Mouse (Mus musculus): ENCODE data around the gene Mrps18a. TPM values are rescaled to one million over a fixed set of nuclear protein-coding genes. Genes with fewer than 3 reads are reported as not detected.

The Mrps18a gene
- polyA plus RNA-seq, 1 experiment from 2014 or later = 158 TPM

DNA sequence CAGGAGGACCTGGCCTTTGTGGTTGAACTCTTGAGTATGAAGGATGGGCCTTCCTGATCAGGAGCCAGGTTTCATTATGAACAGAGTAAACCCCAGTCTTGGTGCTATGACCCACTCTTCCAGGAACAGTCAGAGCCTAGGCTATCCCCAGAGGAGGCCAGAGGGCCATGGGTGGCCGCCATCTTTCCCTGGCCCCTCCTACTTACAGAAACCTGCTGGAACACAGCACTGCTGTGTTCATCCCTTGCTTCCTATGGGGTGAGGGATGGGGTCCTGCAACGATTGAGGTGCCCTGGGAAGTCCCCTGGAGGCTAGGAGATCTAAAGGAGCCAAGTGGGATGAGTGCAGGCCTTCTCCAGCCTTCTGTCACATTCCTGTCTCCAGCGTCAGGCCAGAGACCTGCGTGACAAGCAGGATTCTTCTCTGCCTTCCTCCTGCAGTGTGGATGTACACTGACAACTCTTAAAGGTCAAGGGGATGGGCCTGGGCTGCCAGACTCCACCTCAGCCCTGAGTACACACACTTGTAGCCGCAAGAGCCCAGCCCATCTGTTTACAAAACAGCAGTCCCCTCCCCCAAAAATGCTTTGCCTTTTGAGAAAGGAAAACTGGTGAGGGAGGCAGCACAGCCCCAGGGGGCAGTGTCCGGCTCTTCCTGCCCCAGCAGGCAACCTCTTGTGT, 17.2 kb downstream of the Mrps18a start:
- 79% methylated on average over 6 of the region's 6 CpGs for WGBS
- no peak overlapping the region for H3K27ac ChIP-seq (ENCODE audit: low read length)
- H3K4me3 ChIP-seq (ENCODE audit: low read depth, low read length) = no peak overlapping the region
- no peak for ATAC-seq
- no peaks in the 10 kb centered on the region for H3K27me3 ChIP-seq (ENCODE audit: control insufficient read depth, insufficient read depth, low read depth, low read length)
- no peak overlapping the region for H3K4me2 ChIP-seq (ENCODE audit: low read length)
- no peaks in the 10 kb centered on the region for H3K4me1 ChIP-seq (ENCODE audit: control insufficient read depth, insufficient read depth, low read length)
- H3K36me3 ChIP-seq (ENCODE audit: control insufficient read depth, insufficient read depth, low read length) = peaks cover 38% of the 10 kb centered on the region
- no peak overlapping the region for H3K9ac ChIP-seq (ENCODE audit: low read depth, low read length)
- H3K9me3 ChIP-seq (replicated peaks; ENCODE audit: control insufficient read depth, low read length, poor library complexity, severe bottlenecking) = no peaks in the 10 kb centered on the region

DNA sequence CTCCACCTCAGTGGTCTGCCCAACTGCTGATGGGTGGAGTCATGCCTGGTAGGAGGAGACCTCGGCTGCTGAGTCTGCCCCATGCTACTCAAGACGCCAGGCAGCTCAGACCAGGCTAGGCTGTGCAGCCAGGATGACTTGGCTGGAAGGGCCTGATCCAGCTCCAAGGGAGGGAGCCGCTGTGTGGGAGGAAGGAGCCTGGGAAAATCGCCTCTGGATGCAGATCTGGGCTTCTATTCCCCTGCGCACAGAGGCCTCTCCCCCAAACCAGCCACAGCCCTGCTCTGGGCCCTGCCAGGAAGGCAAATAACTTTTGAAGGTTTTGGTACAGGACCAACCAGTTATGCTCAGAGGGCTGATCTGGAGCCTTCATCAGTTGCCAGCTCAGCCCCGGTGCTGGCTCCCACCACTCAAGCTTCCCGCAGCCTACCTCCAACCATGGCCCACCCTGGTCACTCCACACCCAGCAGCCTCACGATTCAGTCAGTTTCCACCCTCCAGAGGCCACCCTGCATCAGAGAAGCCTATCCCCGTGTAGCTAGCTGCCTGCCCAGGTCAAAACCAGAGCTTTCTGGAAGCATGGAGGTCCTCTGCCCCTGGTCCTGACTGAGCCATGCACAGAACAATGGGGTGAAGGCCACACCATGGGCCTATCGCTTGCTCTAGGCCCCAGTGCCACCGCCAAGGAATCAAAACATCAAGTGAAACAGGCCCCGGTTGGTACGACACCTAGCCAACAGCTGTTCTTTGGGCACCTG, 19.1 kb downstream of the Mrps18a start:
- Histone ChIP-seq H3K4me3 (ENCODE audit: low read depth, low read length) (no peak overlapping the region), H3K27ac (ENCODE audit: low read length) (no peak overlapping the region), H3K9ac (ENCODE audit: low read depth, low read length) (no peak overlapping the region), H3K27me3 (ENCODE audit: control insufficient read depth, insufficient read depth, low read depth, low read length) (no peaks in the 10 kb centered on the region), H3K4me2 (ENCODE audit: low read length) (no peak overlapping the region), H3K9me3 (replicated peaks; ENCODE audit: control insufficient read depth, low read length, poor library complexity, severe bottlenecking) (no peaks in the 10 kb centered on the region), H3K4me1 (ENCODE audit: control insufficient read depth, insufficient read depth, low read length) (no peaks in the 10 kb centered on the region), H3K36me3 (ENCODE audit: control insufficient read depth, insufficient read depth, low read length) (peaks cover 30% of the 10 kb centered on the region)
- 81% methylated on average over 13 of the region's 13 CpGs for WGBS
- ATAC-seq = no peak

DNA sequence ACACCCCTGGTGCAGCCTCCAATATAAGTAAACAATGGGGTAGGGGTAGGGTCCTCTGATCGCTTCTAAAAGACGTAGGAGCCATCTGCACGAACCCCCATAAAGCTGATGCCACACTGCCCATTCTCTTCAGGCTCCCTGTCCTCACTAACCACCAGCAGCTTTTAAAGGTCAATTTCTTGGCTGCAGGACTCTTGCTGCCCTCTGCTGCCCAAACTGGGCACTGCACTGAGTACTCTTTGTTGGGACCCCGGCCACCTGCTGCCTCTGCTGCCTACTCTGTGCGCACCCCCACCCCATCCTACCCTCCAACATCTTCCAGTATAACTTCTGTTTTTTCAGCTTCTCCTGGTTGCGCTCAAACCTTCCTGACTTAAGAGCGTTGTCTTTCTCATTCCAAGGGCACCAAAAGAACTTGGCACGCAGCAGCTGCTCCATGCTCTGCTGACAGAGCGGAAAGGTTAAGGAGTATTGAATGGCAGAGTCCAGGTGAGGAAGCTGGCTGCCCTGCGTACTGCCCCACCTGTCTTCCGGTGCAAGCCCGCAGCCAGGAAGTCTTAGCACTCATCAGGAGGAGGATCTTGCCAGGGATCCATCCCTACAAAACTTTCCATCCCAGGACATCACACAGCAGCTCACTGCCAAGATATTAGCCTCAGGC, 21.4 kb downstream of the Mrps18a start:
- 10% methylated on average over 12 of the region's 12 CpGs for WGBS
- no peak overlapping the region for H3K9ac ChIP-seq (ENCODE audit: low read depth, low read length)
- H3K27ac ChIP-seq (ENCODE audit: low read length) = no peak overlapping the region
- H3K4me1 ChIP-seq (ENCODE audit: control insufficient read depth, insufficient read depth, low read length) = no peaks in the 10 kb centered on the region
- no peaks in the 10 kb centered on the region for H3K9me3 ChIP-seq (replicated peaks; ENCODE audit: control insufficient read depth, low read length, poor library complexity, severe bottlenecking)
- H3K27me3 ChIP-seq (ENCODE audit: control insufficient read depth, insufficient read depth, low read depth, low read length) = no peaks in the 10 kb centered on the region
- H3K4me3 ChIP-seq (ENCODE audit: low read depth, low read length) = no peak overlapping the region
- no peak overlapping the region for H3K4me2 ChIP-seq (ENCODE audit: low read length)
- peak; percentile 52 for ATAC-seq
- H3K36me3 ChIP-seq (ENCODE audit: control insufficient read depth, insufficient read depth, low read length) = peaks cover 17% of the 10 kb centered on the region; the same call in 1 of the 2 replicates

DNA sequence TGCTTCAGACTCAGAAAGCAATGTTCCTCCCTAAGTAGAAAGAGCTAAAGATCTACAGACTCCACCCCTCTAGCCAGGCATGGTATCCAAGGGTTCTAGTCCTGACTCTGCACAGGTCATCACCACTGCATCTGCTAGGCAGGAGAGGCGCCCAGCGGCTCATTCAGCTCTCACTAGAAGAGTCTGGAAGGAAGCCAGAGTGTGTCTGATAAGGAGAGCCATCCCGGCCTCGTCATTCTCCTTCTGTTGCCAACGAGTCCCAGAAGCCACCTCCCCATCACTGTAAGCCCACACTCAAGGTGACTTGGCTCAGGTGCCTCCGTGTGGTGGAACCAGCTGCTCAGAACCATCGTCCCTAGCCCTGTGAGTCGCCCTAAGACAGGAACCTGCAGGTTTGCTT, 22.1 kb downstream of the Mrps18a start:
- no peak overlapping the region for H3K4me3 ChIP-seq (ENCODE audit: low read depth, low read length)
- no peak overlapping the region for H3K27ac ChIP-seq (ENCODE audit: low read length)
- H3K4me1 ChIP-seq (ENCODE audit: control insufficient read depth, insufficient read depth, low read length) = no peaks in the 10 kb centered on the region
- no peak overlapping the region for H3K4me2 ChIP-seq (ENCODE audit: low read length)
- no peak overlapping the region for H3K9ac ChIP-seq (ENCODE audit: low read depth, low read length)
- 75% methylated on average over 8 of the region's 8 CpGs for WGBS
- no peaks in the 10 kb centered on the region for H3K9me3 ChIP-seq (replicated peaks; ENCODE audit: control insufficient read depth, low read length, poor library complexity, severe bottlenecking)
- no peaks in the 10 kb centered on the region for H3K27me3 ChIP-seq (ENCODE audit: control insufficient read depth, insufficient read depth, low read depth, low read length)
- ATAC-seq = no peak
- H3K36me3 ChIP-seq (ENCODE audit: control insufficient read depth, insufficient read depth, low read length) = peaks cover 17% of the 10 kb centered on the region; the same call in 1 of the 2 replicates

DNA sequence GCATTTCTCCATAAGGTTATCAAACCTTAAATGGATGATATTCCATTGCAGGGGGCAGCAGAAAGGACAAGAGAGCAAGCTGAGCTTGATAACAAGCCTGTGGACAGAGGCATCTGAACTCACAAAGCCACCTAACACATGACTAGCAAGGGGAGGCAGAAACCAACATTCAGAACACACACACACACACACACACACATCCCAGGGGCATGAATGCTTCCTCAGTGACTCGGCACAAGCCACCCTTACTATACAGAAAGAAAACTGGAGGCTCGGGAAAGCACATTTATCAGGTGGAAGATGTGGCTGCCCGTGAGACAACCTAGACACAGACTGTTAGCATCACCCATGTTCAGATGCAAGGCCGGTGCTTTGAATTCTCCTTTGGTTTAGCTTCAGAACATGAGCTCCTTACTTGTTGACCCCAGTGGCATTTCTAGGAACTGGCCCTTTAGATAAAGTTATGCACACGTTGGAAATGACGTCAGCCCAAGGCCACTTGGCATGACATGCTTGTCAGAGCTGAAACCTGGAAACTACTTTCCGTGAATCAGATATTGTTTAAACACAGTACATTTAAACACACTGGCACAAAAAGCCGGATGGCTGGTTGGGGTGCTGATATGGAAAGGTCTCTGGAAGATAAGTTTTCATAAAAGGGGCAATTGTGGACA, 27.9 kb downstream of the Mrps18a start:
- Histone ChIP-seq H3K4me1 (ENCODE audit: control insufficient read depth, insufficient read depth, low read length) (peaks cover 8% of the 10 kb centered on the region; the same call in 1 of the 2 replicates), H3K9ac (ENCODE audit: low read depth, low read length) (no peak overlapping the region), H3K4me3 (ENCODE audit: low read depth, low read length) (no peak overlapping the region), H3K27ac (ENCODE audit: low read length) (no peak overlapping the region), H3K9me3 (replicated peaks; ENCODE audit: control insufficient read depth, low read length, poor library complexity, severe bottlenecking) (no peaks in the 10 kb centered on the region), H3K4me2 (ENCODE audit: low read length) (no peak overlapping the region), H3K36me3 (ENCODE audit: control insufficient read depth, insufficient read depth, low read length) (peaks cover 3% of the 10 kb centered on the region; the same call in 1 of the 2 replicates), H3K27me3 (ENCODE audit: control insufficient read depth, insufficient read depth, low read depth, low read length) (no peaks in the 10 kb centered on the region)
- ATAC-seq = no peak
- WGBS = 87% methylated on average over 8 of the region's 8 CpGs

DNA sequence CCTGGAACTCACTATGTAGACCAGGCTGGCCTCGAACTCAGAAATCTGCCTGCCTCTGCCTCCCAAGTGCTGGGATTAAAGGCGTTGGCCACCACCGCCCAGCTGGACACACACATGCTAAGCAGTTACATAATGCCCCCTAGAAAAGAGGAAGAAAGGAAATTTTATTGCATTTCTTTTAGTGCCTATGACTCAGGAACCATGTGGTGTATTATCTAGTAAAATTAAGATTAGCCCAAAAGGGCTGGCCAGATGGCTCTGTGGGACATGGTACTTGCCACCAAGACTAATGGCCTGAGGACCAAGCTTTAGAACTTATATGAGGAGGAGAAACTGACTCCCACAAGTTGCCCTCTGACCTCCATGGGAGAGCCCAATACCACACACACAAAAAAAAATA, 29.1 kb downstream of the Mrps18a start:
- WGBS = 94% methylated on average over 3 of the region's 3 CpGs
- H3K27ac ChIP-seq (ENCODE audit: low read length) = no peak overlapping the region
- no peaks in the 10 kb centered on the region; the same call in 1 of the 2 replicates for H3K36me3 ChIP-seq (ENCODE audit: control insufficient read depth, insufficient read depth, low read length)
- no peak for ATAC-seq
- H3K27me3 ChIP-seq (ENCODE audit: control insufficient read depth, insufficient read depth, low read depth, low read length) = no peaks in the 10 kb centered on the region
- H3K9me3 ChIP-seq (replicated peaks; ENCODE audit: control insufficient read depth, low read length, poor library complexity, severe bottlenecking) = no peaks in the 10 kb centered on the region
- no peak overlapping the region for H3K4me3 ChIP-seq (ENCODE audit: low read depth, low read length)
- no peak overlapping the region for H3K4me2 ChIP-seq (ENCODE audit: low read length)
- no peak overlapping the region for H3K9ac ChIP-seq (ENCODE audit: low read depth, low read length)
- H3K4me1 ChIP-seq (ENCODE audit: control insufficient read depth, insufficient read depth, low read length) = peaks cover 11% of the 10 kb centered on the region; the same call in 1 of the 2 replicates

DNA sequence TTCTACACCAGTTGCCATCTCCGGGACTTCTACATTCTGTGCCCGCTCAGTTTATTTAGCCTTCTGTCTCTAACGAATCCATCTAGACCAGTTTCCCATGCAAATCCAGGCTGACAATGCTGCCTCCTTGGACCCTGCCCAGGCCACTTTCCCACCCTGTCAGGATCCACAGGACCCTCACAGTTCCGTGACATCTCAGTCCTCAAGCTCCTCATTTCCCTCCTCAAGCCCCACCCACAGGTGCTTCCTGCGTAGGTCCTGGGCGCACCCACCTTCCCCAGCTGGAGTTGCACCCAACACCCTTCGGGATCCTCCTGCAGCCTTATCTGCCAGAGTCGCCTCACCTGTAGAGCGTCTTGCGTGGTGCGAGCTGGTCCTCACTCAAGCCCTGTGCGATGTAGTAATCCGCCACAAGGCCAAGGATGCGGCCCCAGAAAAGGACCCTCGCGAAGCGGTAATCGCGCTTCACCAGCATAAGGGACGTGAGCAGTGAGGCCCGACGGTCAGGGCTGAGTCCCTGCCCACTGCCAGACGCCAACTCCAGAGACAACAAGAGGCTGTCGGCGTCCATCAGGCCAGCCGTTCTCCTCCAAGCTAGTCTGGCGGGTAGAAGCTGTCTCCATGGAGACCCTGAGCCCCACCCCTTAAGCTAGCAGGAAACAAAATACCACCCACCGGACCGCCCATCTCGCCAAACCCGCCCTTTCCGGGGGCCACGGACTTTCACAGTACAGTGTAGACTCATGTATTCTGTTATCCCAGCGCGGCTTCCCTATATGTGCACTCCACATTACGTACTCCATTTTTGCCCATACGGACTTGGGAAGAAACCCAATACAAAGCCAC, 33.0 kb downstream of the Mrps18a start, which contains the start of gene Rsph9:
Rsph9 (minus strand) TSS at position 639 of the 846 bp plus-strand sequence.
- peaks cover 14% of the 10 kb centered on the region for H3K36me3 ChIP-seq (ENCODE audit: control insufficient read depth, insufficient read depth, low read length)
- ATAC-seq = peak; percentile 98

More for the DNA sequence above, 33.0 kb downstream of the Mrps18a start, which contains the start of gene Rsph9:
- Histone ChIP-seq H3K4me1 (ENCODE audit: control insufficient read depth, insufficient read depth, low read length) (peaks cover 11% of the 10 kb centered on the region; the same call in 1 of the 2 replicates), H3K9ac (ENCODE audit: low read depth, low read length) (peak within 1 kb of the TSS; percentile 76), H3K4me3 (ENCODE audit: low read depth, low read length) (peak within 1 kb of the TSS; percentile 59), H3K27me3 (ENCODE audit: control insufficient read depth, insufficient read depth, low read depth, low read length) (no peaks in the 10 kb centered on the region), H3K9me3 (replicated peaks; ENCODE audit: control insufficient read depth, low read length, poor library complexity, severe bottlenecking) (no peaks in the 10 kb centered on the region), H3K4me2 (ENCODE audit: low read length) (peak within 1 kb of the TSS; percentile 66), H3K27ac (ENCODE audit: low read length) (peak within 1 kb of the TSS; percentile 68)
- 6% methylated on average over 37 of the region's 37 CpGs for WGBS

All from midbrain, embryonic 16.5 days (tissue).